Mouse (Mus musculus): ENCODE measurements around the gene Tuba4a. TPM values are rescaled to one million over a fixed set of nuclear protein-coding genes. Genes with fewer than 3 reads are reported as not detected.

The Tuba4a gene
- polyA plus RNA-seq, 1 experiment from 2014 or later = 10.7 TPM

- peaks cover 47% of the 10 kb centered on the region for H3K36me3 ChIP-seq
- peaks cover 13% of the 10 kb centered on the region for H3K4me1 ChIP-seq
- 94% methylated on average over 2 of the region's 2 CpGs for WGBS
- no peaks in the 10 kb centered on the region for H3K9me3 ChIP-seq (replicated peaks)
- DNase-seq (ENCODE audit: low spot score) = no peak
- no peaks in the 10 kb centered on the region for H3K27me3 ChIP-seq (ENCODE audit: low read depth, poor library complexity, severe bottlenecking)
- H3K4me3 ChIP-seq = no peak overlapping the region
- H3K27ac ChIP-seq = no peak overlapping the region
Measured at GRCm38 (mm10) chr1:75187914-75188483, 31.7 kb downstream of the Tuba4a start.

GRCm38 (mm10) chr1:75187126-75187525, 32.5 kb downstream of the Tuba4a start:
- no peak for DNase-seq (ENCODE audit: low spot score)
- peaks cover 55% of the 10 kb centered on the region for H3K36me3 ChIP-seq
- no peak overlapping the region for H3K27ac ChIP-seq
- no peak overlapping the region for H3K4me3 ChIP-seq
- peaks cover 9% of the 10 kb centered on the region for H3K4me1 ChIP-seq
- H3K27me3 ChIP-seq (ENCODE audit: low read depth, poor library complexity, severe bottlenecking) = no peaks in the 10 kb centered on the region
- no peaks in the 10 kb centered on the region for H3K9me3 ChIP-seq (replicated peaks)

DNA sequence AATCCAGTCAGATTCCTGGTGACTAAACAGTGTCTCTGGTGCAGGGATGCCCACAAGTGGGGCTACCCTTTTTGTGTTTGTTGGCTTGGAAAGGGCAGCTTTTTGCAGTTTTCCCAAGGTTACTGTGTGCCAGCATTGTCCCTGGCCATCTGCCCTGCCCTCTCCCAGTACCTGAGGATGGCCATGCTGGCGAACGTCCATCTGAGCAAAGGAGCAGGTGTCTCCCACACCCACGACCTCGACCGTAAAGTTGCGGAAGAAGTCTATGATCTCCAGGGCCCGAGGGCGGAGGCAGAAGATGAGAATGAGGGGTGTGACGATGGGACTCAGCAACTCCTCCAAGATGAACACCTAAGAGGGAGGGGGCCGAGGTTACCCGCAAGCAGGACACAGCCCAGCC, 34.2 kb downstream of the Tuba4a start:
- Histone ChIP-seq H3K36me3 (peaks cover 63% of the 10 kb centered on the region), H3K27ac (no peak overlapping the region), H3K4me1 (peaks cover 5% of the 10 kb centered on the region; the same call in 1 of the 2 replicates), H3K9me3 (replicated peaks) (no peaks in the 10 kb centered on the region), H3K4me3 (no peak overlapping the region), H3K27me3 (ENCODE audit: low read depth, poor library complexity, severe bottlenecking) (no peaks in the 10 kb centered on the region)
- 95% methylated on average over 11 of the region's 11 CpGs for WGBS
- no peak for DNase-seq (ENCODE audit: low spot score)

- Histone ChIP-seq H3K4me1 (peaks cover 24% of the 10 kb centered on the region), H3K27me3 (ENCODE audit: low read depth, poor library complexity, severe bottlenecking) (no peaks in the 10 kb centered on the region), H3K4me3 (no peak overlapping the region), H3K27ac (no peak overlapping the region), H3K9me3 (replicated peaks) (no peaks in the 10 kb centered on the region), H3K36me3 (peaks cover 64% of the 10 kb centered on the region)
- WGBS = 73% methylated on average over 4 of the region's 4 CpGs
- no peak for DNase-seq (ENCODE audit: low spot score)
Measured at GRCm38 (mm10) chr1:75182160-75182559, 37.5 kb downstream of the Tuba4a start.

GRCm38 (mm10) chr1:75181377-75181870, 38.2 kb downstream of the Tuba4a start:
- Histone ChIP-seq H3K36me3 (peaks cover 65% of the 10 kb centered on the region), H3K27me3 (ENCODE audit: low read depth, poor library complexity, severe bottlenecking) (no peaks in the 10 kb centered on the region), H3K9me3 (replicated peaks) (no peaks in the 10 kb centered on the region), H3K4me3 (no peak overlapping the region), H3K27ac (no peak overlapping the region), H3K4me1 (peaks cover 24% of the 10 kb centered on the region)
- no peak for DNase-seq (ENCODE audit: low spot score)
- WGBS = 85% methylated on average over 4 of the region's 4 CpGs

GRCm38 (mm10) chr1:75180741-75181140, 38.9 kb downstream of the Tuba4a start:
- H3K27me3 ChIP-seq (ENCODE audit: low read depth, poor library complexity, severe bottlenecking) = no peaks in the 10 kb centered on the region
- H3K4me1 ChIP-seq = peaks cover 24% of the 10 kb centered on the region
- H3K27ac ChIP-seq = peak overlapping the region; percentile 64
- H3K36me3 ChIP-seq = peaks cover 65% of the 10 kb centered on the region
- H3K4me3 ChIP-seq = peak overlapping the region; percentile 66
- H3K9me3 ChIP-seq (replicated peaks) = no peaks in the 10 kb centered on the region
- no peak for DNase-seq (ENCODE audit: low spot score)
- 42% methylated on average over 7 of the region's 7 CpGs for WGBS

GRCm38 (mm10) chr1:75180105-75180590, 39.5 kb downstream of the Tuba4a start, which contains the start of gene Abcb6:
Abcb6 (minus strand) TSS chr1:75180392.
- H3K27me3 ChIP-seq (ENCODE audit: low read depth, poor library complexity, severe bottlenecking) = no peaks in the 10 kb centered on the region
- peak within 1 kb of the TSS; percentile 66 for H3K4me3 ChIP-seq
- under 1% methylated on average over 31 of the region's 31 CpGs for WGBS
- peaks cover 65% of the 10 kb centered on the region for H3K36me3 ChIP-seq
- peaks cover 24% of the 10 kb centered on the region for H3K4me1 ChIP-seq
- H3K27ac ChIP-seq = peak within 1 kb of the TSS; percentile 82
- no peaks in the 10 kb centered on the region for H3K9me3 ChIP-seq (replicated peaks)
- peak; percentile 94 for DNase-seq (ENCODE audit: low spot score)

DNA sequence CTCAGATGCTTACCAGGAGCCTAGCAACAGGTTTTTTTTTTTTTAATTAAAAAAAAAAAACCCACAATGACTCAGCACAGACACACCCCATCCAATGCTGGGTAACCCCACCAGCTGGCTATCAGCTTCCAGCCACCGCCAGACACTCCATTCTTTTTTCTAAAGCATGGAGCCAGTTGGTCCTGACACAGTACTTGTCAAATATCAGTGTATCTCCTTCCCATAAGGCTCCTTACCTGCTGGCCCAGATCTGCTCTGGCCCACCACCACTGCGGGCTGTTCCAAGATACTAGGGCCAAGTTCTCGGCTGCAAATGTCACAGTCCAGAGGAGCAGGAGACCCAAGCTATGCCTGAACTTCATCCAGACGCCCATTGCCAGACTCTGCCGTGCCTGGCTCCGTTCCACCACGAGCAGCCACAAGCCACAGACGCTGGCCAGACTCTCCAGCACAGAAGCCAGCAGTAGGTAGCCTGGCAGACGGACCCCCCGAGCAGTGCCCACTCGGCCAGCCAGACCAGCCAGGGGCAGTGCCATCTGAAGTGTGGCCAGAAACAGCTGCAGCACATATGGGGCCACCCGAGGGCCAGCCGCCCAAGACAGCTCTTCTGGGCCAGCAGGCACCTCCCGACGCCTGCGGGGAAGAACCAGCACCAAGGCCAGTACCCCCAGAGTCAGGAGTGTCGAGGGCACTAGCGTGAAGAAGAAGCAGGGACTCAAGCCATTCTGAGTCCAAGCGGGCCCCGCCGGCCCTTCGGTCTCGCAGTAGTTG, 40.1 kb downstream of the Tuba4a start:
- Histone ChIP-seq H3K4me1 (peaks cover 24% of the 10 kb centered on the region), H3K27me3 (ENCODE audit: low read depth, poor library complexity, severe bottlenecking) (no peaks in the 10 kb centered on the region), H3K27ac (peak overlapping the region; percentile 82), H3K36me3 (peaks cover 65% of the 10 kb centered on the region), H3K9me3 (replicated peaks) (no peaks in the 10 kb centered on the region), H3K4me3 (peak overlapping the region; percentile 66)
- peak; percentile 36 for DNase-seq (ENCODE audit: low spot score)
- WGBS = 13% methylated on average over 23 of the region's 23 CpGs

- Histone ChIP-seq H3K36me3 (peaks cover 36% of the 10 kb centered on the region), H3K27me3 (ENCODE audit: low read depth, poor library complexity, severe bottlenecking) (no peaks in the 10 kb centered on the region), H3K4me1 (peaks cover 20% of the 10 kb centered on the region), H3K4me3 (peak within 1 kb of the TSS; percentile 83), H3K9me3 (replicated peaks) (no peaks in the 10 kb centered on the region), H3K27ac (peak within 1 kb of the TSS; percentile 88)
- peak; percentile 99 for DNase-seq (ENCODE audit: low spot score)
- WGBS = under 1% methylated on average over 59 of the region's 59 CpGs
Measured at GRCm38 (mm10) chr1:75168472-75169464, 50.9 kb downstream of the Tuba4a start, which contains the start of gene Zfand2b. Zfand2b (plus strand) TSS chr1:75168646.

DNA sequence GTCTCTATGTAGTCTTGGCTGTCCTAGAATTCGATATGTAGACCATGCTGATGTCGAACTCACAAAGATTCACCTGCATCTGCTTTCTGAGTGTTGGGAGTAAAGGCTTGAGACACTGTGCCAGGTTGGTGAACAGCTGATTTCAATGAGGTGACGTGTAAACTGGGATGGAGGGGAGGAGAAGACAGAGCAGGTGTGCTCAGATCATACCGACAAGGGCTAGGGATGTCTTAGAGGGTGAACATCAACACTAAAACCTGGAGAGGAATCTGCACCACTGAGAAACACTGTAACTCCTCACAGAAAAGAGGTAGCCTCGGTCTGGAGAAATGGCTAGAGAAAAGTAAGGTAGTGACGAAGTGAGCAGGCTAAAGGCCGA, 51.6 kb downstream of the Tuba4a start:
- no peaks in the 10 kb centered on the region for H3K27me3 ChIP-seq (ENCODE audit: low read depth, poor library complexity, severe bottlenecking)
- H3K4me3 ChIP-seq = peak overlapping the region; percentile 83
- WGBS = 6% methylated on average over 7 of the region's 7 CpGs
- peak overlapping the region; percentile 88 for H3K27ac ChIP-seq
- H3K36me3 ChIP-seq = peaks cover 29% of the 10 kb centered on the region
- H3K4me1 ChIP-seq = peaks cover 20% of the 10 kb centered on the region
- no peaks in the 10 kb centered on the region for H3K9me3 ChIP-seq (replicated peaks)
- DNase-seq (ENCODE audit: low spot score) = no peak

Measured in limb, embryonic 10.5 days (tissue).